Mouse (Mus musculus) thymus, postnatal 10 days (tissue): ENCODE measurements around the gene Grtp1.

Experiments used
- DNase-seq, 2 experiments: peaks; one replicate each; pipeline ENCODE4 v3.0.0; 2021; ENCODE audit warnings: low spot score in 2 of 2

Gene Grtp1

DNA sequence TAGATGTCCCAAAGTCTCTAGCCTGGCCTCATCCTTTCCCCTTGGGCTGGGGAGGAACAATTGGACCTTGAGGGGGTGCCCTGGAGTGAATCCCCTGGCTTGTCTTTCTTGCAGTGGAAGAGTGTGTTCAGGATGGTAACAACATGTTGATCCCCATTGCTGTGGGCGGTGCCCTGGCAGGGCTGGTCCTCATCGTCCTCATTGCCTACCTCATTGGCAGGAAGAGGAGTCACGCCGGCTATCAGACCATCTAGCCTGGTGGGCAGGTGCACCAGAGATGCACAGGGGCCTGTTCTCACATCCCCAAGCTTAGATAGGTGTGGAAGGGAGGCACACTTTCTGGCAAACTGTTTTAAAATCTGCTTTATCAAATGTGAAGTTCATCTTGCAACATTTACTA, 26.1 kb downstream of the Grtp1 start:
- DNase-seq = no peak

DNA sequence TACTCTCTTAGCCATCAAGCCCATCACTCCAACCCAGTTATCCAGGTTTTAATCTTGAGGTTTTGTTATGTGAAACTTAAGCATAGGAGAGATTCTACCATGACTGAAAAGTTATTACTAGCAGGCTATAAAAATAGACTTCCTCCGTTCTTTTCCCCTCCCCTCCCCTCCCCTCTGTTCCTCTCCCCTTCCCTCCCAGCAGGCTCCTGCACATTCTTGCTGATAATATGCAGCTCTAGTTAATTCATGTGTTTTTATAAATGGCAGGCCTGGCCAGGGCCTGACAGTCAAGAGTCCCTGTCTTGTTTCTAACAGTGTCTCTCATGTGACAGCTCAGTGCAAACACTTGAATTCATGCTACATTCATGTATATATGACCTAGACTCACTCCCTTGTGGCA, 29.9 kb downstream of the Grtp1 start:
- DNase-seq = no peak

DNA sequence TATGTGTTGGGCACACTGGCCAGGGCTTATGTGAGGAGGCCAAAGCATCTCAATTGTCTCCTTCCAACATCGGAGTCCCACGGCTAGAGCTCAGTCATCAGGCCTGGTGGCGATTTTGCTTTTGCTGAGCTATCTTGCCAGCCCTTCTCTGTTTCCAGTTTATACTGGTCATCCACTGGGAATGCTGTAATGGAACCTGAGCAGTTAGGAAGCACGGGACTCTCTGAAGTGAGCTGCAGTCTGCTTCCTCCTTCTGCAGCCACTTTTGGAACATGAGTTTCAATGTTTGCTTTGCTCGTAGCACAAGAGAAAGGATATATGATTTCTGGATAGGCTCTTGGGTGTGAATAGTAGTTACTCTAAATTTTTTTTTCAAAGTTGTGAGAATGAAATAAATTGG, 36.1 kb downstream of the Grtp1 start:
- DNase-seq = no peak

DNA sequence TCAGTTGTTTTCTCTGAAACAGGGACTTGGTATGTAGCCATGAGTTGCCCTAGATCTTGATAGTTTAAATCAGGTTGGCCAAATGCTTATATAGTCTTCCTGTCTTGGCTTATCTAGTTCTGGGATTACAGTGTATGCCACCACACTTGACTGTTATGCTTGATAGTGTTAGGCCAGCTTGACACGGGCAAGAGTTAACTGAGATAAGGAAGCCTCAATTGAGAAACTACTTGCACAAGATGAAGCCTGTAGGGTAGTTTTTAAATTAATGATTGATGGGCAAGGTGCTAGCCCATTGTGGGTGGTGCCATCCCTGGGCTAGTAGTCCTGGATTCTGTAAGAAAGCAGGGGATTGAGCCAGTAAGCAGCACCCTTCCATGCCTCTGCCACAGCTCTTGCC, 36.9 kb downstream of the Grtp1 start:
- no peak for DNase-seq

DNA sequence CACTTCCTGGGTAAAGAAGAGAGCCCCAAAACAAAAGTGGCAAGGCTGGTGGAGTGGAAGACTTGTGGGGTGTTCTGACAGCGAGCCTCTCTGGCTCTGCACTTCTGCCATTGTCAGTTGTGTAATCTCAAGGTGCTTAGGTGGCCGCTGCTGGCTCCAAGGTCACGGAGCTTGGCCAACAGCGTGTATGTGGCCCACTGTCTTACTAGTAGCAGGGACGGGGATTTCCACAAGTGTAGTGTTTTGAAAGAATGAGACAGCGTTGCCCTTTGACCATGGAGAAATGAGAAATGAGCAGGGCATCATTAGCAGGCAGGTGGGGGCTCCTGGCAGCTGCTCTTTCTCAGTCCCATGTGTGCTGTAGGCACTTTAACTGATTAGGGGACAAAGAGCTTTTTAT, 38.3 kb downstream of the Grtp1 start:
- no peak for DNase-seq

DNA sequence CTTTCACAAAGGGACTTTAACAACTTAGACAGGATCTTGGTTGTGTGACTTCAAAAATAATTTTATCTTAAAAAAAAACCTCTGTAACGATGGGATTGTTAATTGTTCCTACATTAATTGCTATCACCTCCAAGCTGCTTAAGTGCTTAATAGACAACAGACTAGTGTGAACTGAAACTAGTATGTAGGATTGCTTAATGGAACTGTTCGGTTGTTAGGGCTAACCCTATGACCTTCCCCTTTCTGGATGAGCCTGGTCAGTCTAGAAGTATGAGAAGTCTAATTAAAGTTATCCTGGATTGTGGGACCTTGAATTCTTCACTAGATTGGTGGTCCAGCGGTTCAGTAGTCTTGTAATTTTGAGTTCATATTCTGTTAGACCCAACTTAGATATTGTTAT, 39.7 kb downstream of the Grtp1 start:
- DNase-seq = no peak

DNA sequence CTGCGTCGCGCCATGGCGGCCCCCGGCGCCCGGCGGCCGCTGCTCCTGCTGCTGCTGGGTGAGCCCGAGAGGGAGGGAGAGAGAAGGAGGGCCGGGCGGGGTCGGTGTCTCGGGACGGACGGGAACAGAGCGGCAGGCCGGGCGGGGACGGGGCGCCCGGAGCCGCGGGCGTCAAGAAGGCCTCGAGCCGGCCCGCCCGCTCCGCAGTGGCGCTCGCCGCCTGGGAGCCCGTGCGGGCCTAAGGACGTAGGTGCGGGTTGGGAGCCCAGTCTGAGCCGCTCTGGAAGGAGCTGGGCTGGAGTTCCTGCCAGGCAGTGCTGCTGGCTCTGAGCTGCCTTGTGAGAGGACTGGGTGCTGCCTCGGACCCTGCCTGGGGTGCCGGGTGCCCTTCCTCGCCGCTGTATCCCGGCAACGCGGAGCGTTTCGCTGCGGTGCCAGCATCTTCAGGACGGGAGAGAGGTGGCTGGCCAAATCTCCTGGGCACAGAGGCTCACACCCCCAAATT, 41.0 kb downstream of the Grtp1 start:
- DNase-seq = peak in 1 of 2 experiments; percentile 35

DNA sequence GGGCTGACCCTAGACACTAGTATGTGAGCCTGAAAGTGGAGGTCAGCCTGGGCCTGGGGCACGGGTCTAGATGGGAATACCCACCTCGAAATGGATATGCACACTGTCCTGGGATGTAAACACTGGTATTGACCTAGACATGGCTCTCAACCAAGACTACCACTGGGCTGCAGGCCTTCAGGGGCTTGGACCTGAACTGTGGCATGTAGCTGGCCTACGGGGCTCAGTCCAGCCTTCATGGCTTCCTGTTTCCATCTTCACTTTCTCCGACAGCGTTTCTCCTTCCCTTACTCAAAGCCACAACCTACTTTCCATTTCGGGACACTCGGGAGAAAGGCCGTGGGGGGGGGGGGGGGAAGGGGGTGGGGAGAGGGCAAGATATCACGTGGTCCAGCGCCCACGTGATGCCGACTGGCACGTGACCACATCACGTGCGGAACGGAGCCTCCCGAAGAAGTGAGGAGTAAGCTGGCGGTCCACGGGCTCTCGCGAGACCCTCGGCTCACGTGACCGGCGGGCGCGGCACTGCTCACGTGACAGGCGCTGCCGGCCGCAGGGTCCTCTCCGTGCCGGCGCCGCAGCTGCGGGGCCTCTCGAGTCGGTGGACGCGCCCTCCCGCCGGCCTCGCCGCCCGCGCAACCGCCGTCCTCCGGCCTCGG, 41.6 kb downstream of the Grtp1 start, which contains the start of gene Lamp1:
Gene Lamp1, plus strand, starts transcription at position 444 of the 659 bp plus-strand sequence.
- DNase-seq = peak; percentile 96

DNA sequence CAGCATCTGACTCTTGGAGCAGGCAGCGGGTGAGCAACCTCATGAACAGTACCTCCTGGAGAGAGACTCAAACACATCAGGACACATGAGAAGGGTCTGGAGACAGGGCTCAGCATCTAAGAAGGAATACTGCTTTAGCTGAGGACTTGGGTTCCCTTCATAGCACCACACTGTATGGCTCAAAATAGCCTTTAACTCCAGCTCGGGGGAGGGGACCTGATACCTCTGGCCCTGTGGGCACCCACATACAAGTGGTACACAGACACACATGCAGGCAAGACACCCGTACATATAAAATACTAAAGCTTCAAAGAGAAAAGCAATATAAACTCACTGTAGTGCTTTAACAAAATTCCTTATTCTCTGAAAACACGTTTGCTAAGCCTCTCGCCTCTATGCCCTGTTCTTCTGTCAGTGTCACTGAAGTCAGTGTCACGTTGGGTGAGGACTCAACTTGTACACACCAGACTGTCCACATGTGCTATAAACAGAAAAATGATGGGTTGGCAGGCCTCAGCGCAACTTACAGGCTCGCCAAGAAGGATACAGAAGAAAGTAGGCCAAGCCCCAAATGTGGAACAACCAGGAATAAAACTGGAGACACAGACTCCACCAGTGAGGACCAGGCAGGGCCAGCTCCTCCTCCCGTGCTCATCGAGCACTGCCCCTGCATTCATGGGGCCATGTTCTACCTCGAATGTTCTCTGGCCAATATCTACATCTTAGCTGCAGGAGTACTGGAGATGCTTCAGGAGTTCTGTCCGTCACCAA, 43.9 kb downstream of the Grtp1 start:
- no peak for DNase-seq

DNA sequence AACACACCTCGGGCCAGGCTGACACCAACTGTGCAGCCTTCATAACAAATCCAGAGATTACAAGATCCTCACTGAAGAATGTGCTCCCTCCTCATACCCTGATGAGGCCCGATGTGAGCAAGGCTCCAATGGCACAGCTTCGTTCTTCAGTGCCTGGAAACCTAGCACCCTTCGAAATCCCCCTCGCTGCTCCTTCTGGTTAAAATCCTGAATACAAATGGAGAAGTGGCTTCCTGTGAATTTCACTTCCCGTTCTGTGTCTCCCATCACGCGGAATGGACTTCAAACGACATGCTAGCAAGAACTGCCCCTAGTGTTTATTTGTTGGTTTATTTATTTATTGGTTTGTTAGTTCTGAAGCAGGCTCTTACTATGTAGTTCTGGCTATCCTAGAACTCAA, 45.1 kb downstream of the Grtp1 start:
- no peak for DNase-seq

DNA sequence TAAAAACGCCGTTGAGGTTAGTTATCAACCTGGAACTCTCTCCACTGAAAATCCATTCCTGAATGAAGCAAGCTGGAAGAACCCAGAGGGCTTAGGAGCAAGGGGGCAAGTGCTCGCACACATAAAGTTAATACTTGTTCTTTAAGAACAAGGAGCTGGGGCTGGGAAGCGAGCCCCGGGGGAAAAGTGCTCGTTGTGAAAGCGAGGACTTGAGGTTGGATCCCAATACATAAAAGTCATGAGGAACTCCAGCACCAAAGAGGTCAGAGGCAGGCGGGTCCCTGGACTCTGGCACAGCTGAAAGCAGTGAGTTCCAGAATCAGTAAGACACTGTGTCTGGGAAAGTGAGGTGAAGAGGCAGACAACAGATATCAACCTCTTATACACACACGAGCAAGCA, 46.3 kb downstream of the Grtp1 start:
- no peak for DNase-seq

DNA sequence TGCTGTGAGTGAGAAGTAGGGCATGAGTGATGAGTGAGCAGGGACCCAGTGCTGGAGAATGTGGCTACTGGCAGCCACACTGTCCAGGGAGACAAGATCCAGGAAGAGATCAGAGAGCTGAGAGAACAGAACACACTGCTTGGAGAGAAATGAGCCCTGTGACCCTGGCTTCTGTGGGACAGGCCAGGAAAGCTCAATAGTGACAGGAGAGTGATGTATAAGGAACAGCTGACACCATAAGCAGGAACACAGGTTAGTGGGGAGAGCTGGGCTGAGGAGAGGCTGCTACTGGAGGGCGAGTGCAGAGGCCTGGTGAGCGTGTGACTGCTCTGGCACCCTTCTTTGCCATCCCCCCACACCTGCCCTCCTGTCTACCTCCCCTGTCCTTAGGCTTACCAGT, 49.5 kb downstream of the Grtp1 start:
- DNase-seq = no peak

DNA sequence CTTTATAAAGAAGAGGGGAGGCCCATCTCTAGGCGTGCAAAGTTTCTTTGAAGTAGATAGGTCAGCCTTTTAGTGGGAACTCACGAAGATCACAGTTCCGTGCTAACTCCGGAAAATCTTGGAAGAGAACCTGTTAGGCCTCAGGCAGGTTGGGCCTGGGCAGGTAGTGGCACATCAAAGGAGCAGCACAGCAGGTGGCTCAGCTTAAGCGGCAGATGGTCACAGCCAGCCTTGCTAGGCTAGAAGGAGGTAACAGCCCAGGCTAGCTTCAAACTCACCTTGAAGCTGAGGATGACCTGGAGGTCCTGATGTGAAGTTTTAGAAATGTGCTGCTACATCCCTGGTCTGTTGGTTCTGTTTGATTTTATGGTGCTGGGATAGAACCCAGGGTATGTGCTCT, 50.6 kb downstream of the Grtp1 start:
- no peak for DNase-seq

DNA sequence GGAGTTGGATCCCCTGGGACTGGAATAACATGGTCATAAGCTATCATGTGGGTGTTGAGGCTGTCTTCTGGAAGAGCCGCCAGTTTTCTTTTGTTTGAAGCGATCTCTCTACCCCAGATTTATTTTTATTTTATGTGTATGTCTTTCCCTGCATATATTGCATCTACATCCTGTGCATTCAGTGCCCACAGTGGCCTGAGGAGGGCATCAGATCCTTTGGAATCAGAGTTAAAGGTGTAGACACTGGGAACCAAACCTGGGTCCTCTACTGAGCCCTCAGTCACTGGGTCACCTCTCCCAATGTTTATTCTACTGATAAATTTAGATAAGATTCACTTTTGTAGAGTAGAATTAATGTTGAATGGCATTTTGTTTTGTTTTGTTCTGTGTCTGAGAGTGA, 51.1 kb downstream of the Grtp1 start:
- no peak for DNase-seq

DNA sequence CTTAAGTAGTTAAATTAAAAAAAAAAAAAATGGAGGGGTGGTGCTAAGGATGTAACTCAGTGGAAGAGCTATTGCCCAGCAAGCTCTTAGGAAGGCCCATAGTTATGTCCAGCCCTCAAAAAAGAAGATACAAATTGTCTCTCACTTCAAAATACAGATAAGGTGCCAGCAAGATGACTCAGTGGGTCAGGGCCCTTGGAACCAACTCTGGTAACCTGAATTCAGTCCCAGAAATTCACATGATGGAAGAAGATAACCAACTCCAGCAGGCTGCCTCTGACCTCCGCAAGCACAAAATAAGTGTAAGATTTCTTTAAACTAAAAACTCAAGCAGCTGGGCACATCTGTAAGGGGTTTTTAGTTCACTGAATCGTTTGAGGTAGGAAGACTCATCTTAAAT, 51.9 kb downstream of the Grtp1 start:
- no peak for DNase-seq

DNA sequence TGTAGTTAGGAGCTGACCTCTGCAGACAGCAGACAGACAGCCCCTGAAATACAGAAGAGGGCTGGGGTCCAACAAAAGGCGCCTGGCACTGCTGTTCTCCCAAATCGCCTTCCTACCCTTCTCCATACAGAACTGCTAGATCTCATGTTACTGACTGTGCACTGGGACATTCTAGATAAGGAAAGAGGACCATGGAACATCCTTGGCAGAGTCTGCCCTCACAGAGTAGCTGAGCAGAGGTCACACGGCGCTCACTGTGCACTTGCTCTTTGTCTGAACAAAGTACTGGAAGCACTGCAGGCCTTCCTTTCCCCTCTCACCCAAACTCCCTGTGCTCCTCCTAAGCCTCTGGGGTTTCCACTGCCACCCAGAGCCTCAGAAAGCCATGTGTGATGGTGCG, 58.7 kb downstream of the Grtp1 start:
- no peak for DNase-seq

DNA sequence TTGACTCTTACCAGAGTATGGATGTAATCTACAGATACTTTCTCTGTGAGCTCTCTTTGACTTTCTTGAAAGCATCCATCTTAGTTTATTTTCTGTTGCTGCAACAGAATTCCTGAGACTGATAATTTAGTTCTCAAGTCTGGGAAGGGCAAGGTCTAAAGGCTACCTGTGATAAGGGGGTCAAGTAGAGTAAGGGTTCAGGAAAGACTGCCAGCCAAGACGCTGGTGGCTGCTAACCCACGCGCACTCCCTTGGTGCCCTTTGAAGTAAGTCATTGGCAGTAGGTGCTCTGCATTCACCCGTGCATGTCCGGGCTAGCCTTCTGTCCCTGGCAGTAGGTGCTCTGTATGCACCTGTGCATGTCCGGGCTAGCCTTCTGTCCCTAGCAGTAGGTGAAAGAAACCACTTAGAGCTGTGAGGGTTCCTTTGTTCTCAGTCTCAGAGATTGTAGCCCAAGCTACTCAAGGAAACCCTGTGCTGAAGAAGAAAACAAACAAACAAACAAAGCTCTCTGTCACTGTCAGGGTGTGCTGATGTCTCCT, 60.7 kb downstream of the Grtp1 start:
- no peak for DNase-seq

DNA sequence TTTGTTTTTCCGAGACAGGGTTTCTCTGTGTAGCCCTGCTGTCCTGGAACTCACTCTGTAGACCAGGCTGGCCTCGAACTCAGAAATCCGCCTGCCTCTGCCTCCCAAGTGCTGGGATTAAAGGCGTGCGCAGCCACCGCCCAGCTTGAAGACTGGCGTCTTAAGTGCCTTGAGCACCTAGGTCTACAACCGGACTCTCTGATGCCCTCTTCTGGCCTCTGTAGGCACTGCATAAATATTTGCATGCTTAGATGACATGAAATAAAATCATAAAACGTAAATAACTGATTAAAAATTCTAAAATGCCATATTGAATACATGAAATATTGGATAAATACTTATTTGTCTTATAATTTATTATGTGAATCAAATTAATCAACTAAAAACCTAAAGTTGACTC, 68.2 kb downstream of the Grtp1 start:
- DNase-seq = peak; percentile 16 to 65

DNA sequence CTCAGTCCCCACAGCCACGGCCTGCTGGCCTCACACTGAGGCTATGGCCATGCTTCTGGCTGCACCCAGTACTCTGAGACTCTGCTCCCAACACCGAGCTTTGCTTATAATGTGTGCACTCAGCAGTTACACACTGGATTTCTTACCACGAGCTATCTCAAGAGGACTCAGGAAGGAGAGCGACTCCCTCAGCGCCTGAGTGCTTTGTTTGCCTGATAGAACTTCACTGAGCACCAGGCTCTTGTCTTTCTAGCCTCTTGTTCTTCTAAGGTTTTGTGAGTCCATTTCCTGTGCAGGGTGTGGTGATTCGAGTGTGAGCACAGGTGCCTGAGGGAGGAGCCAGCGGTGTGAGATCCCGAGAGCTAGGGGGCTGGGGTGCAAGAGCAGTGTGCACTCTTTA, 75.5 kb downstream of the Grtp1 start:
- DNase-seq = no peak

DNA sequence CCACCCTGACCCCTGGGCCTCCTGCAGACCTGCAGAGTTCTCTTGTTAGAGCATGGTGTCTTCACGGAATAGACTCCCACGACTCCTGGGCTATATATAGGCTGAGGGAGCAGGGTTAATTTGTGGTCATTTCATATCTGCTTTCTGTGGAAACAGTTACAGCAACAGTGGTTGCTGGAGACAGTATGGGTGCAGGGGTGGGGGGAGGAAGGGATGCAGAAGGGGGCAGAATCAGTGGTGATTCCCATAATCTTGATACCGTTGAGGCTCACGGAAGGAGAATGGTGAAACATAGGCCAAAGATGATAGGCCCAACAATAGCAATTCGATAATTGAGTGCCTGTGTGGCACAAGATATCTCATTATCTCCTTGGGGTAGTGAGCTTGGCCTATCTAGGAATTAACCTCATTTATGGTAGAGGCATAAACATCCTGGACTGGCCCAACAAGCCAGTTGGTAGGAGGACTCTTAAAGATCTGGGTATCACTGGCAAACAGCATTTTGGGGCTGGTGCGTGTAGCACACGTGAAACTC, 77.5 kb downstream of the Grtp1 start:
- no peak for DNase-seq
